Mouse (Mus musculus): ENCODE data around the gene Tmem199.

- TF ChIP-seq EP300 (IDR thresholded peaks at IDR 0.05; ENCODE audit: low read depth) (no peak), CTCF (IDR thresholded peaks at IDR 0.05; ENCODE audit: low read depth) (no peak)
These were observed 11.4 kb upstream of the Tmem199 start for GRCm38 (mm10) chr11:78523241-78523955.

Data from liver, postnatal 0 days (tissue).